Mouse (Mus musculus) embryonic facial prominence, embryonic 15.5 days (tissue): ENCODE measurements around the gene Obox8. TPM values are rescaled to one million over a fixed set of nuclear protein-coding genes. Genes with fewer than 3 reads are reported as not detected.

Experiments
- ATAC-seq: fragments of 200-750 bp; cut with Nextera tagmentation; 2 replicates; pipeline ENCODE4 v1.8.0; 2017; ENCODE audit warnings: low read depth, moderate TSS enrichment; ENCODE audit not compliant: insufficient number of reproducible peaks, low FRiP score, low TSS enrichment
- H3K27ac ChIP-seq: fragments of 300-500 bp; sonication (generic); replicated peaks from 2 replicates; pipeline ENCODE4 v1.5.1; 2015; ENCODE audit warnings: mild to moderate bottlenecking, inconsistent platforms
- H3K27me3 ChIP-seq: fragments of 300-500 bp; sonication (generic); 2 replicates; pipeline ENCODE4 v1.6.1; 2015; ENCODE audit warnings: inconsistent platforms
- H3K36me3 ChIP-seq: fragments of 300-500 bp; sonication (generic); 2 replicates; pipeline ENCODE4 v1.6.1; 2015; ENCODE audit warnings: mild to moderate bottlenecking, inconsistent platforms
- H3K4me1 ChIP-seq: fragments of 300-500 bp; sonication (generic); 2 replicates; pipeline ENCODE4 v1.6.1; 2015; ENCODE audit warnings: inconsistent platforms
- H3K4me2 ChIP-seq: fragments of 300-500 bp; sonication (generic); replicated peaks from 2 replicates; pipeline ENCODE4 v1.6.1; 2015; ENCODE audit warnings: mild to moderate bottlenecking, inconsistent platforms
- H3K4me3 ChIP-seq: fragments of 300-500 bp; sonication (generic); replicated peaks from 2 replicates; pipeline ENCODE4 v1.5.1; 2015; ENCODE audit warnings: mild to moderate bottlenecking, inconsistent platforms
- H3K9ac ChIP-seq: fragments of 300-500 bp; sonication (generic); 2 replicates; pipeline ENCODE4 v1.6.1; 2015; ENCODE audit warnings: inconsistent platforms
- H3K9me3 ChIP-seq: fragments of 300-500 bp; sonication (generic); replicated peaks from 2 replicates; pipeline ENCODE4 v1.6.1; 2016; ENCODE audit warnings: inconsistent platforms
- WGBS: fragments of 180-500 bp; shearing (Covaris S2); methylation state at CpG from one replicate; pipeline ENCODE4 v1.1.7; 2015; 5-methylcytosine and 5-hydroxymethylcytosine counted together
- polyA plus RNA-seq: library from polyadenylated mRNA; unstranded; fragments of >200 nt; fragmentation: Nextera tagmentation; extraction: Ambion mirVana; gene quantifications from 2 replicates; pipeline ENCODE4 v1.2.1, GENCODE M21; 2015

The Obox8 gene
- not detected in 2 replicates for polyA plus RNA-seq

- no peak for ATAC-seq
- no peak within 1 kb of the TSS for H3K9ac ChIP-seq
- H3K27me3 ChIP-seq = no peaks in the 10 kb centered on the region
Measured at GRCm38 (mm10) chr7:14333457-14333856, at the start of gene Obox8. Gene Obox8 (minus strand): TSS chr7:14333557.

GRCm38 (mm10) chr7:14317209-14317608, 16.1 kb downstream of the Obox8 start:
- Histone ChIP-seq H3K9me3 (no peaks in the 10 kb centered on the region), H3K27ac (no peak overlapping the region), H3K4me1 (no peaks in the 10 kb centered on the region), H3K4me3 (no peak overlapping the region), H3K4me2 (no peak overlapping the region), H3K9ac (no peak overlapping the region), H3K36me3 (no peaks in the 10 kb centered on the region), H3K27me3 (no peaks in the 10 kb centered on the region)
- 28% methylated on average over 2 of the region's 2 CpGs for WGBS
- no peak for ATAC-seq

More at GRCm38 (mm10) chr7:14333457-14333856, at the start of gene Obox8:
- H3K36me3 ChIP-seq = no peaks in the 10 kb centered on the region
- H3K4me1 ChIP-seq = no peaks in the 10 kb centered on the region
- no peak within 1 kb of the TSS for H3K4me2 ChIP-seq
- no peak within 1 kb of the TSS for H3K27ac ChIP-seq
- H3K4me3 ChIP-seq = no peak within 1 kb of the TSS
- H3K9me3 ChIP-seq = 0 out of 2 replicates have a peak, but pooled peaks cover 10% of the 10 kb centered on the region
- WGBS = 86% methylated on average over 2 of the region's 2 CpGs

GRCm38 (mm10) chr7:14308671-14309070, 24.7 kb downstream of the Obox8 start:
- Histone ChIP-seq H3K36me3 (no peaks in the 10 kb centered on the region), H3K4me3 (no peak overlapping the region), H3K9me3 (0 out of 2 replicates have a peak, but pooled peaks cover 9% of the 10 kb centered on the region), H3K27ac (no peak overlapping the region), H3K4me2 (no peak overlapping the region), H3K27me3 (no peaks in the 10 kb centered on the region), H3K9ac (no peak overlapping the region), H3K4me1 (no peaks in the 10 kb centered on the region)
- 76% methylated on average over 3 of the region's 3 CpGs for WGBS
- no peak for ATAC-seq

GRCm38 (mm10) chr7:14307571-14307970, 25.8 kb downstream of the Obox8 start:
- H3K36me3 ChIP-seq = no peaks in the 10 kb centered on the region
- H3K27me3 ChIP-seq = no peaks in the 10 kb centered on the region
- ATAC-seq = no peak
- 80% methylated on average over 6 of the region's 6 CpGs for WGBS
- H3K27ac ChIP-seq = no peak overlapping the region
- no peaks in the 10 kb centered on the region for H3K4me1 ChIP-seq
- H3K4me3 ChIP-seq = no peak overlapping the region
- no peak overlapping the region for H3K9ac ChIP-seq
- 0 out of 2 replicates have a peak, but pooled peaks cover 9% of the 10 kb centered on the region for H3K9me3 ChIP-seq
- H3K4me2 ChIP-seq = no peak overlapping the region

Other genes starting within 250 kb of the Obox8 start
- not detected in 2 replicates for gene Sult2a3, start 210.5 kb downstream of the Obox8 start, polyA plus RNA-seq
- not detected in 2 replicates for gene Sult2a6, start 78.7 kb downstream of the Obox8 start, polyA plus RNA-seq
- not detected in 2 replicates for gene Sult2a8, start 113.2 kb upstream of the Obox8 start, polyA plus RNA-seq
- gene Sult2a7, start 160.7 kb upstream of the Obox8 start, polyA plus RNA-seq = not detected in 2 replicates
- gene Vmn1r90, start 229.9 kb upstream of the Obox8 start, polyA plus RNA-seq = 0.14 and 0.29 TPM in 2 replicates